8 mouse cellular contexts compared by ENCODE assay signal in genomic region chr10:84532911-84533882, GRCm38 (mm10). TPM values are rescaled to one million over a fixed set of nuclear protein-coding genes. Genes with fewer than 3 reads are reported as not detected.
A peak's percentile ranks its signal among the peaks of the same experiment; 100 is the strongest.
DNase-seq lines count a peak whose midpoint lies in the region; ATAC-seq lines count a peak whose summit lies in the region.

No protein-coding gene starts in this region.

- no peaks in the 10 kb centered on the region for H3K27me3 ChIP-seq in forebrain, embryonic 14.5 days (replicated peaks; ENCODE audit: control insufficient read depth, insufficient read depth, low read length)
- no peaks in the 10 kb centered on the region for H3K27me3 ChIP-seq in midbrain, embryonic 11.5 days (ENCODE audit: control insufficient read depth, insufficient read depth, low read length)
- no peaks in the 10 kb centered on the region for H3K27me3 ChIP-seq in stomach, embryonic 14.5 days (ENCODE audit: control insufficient read depth, insufficient read depth, low read length)

- H3K4me1 ChIP-seq in forebrain, embryonic 14.5 days (ENCODE audit: control insufficient read depth, insufficient read depth, low read length) = peaks cover 28% of the 10 kb centered on the region
- H3K4me1 ChIP-seq in midbrain, embryonic 11.5 days (ENCODE audit: control insufficient read depth, insufficient read depth, low read length) = peaks cover 28% of the 10 kb centered on the region
- peaks cover 24% of the 10 kb centered on the region; the same call in 1 of the 2 replicates for H3K4me1 ChIP-seq in stomach, embryonic 14.5 days (ENCODE audit: control insufficient read depth, insufficient read depth, low read length)

- WGBS in forebrain, embryonic 14.5 days = under 1% methylated on average over 55 of the region's 72 CpGs
- under 1% methylated on average over 70 of the region's 72 CpGs for WGBS in midbrain, embryonic 11.5 days
- WGBS in stomach, embryonic 14.5 days = 1% methylated on average over 36 of the region's 72 CpGs

- intact Hi-C loops in heart, postnatal 36 days (cut with DNase I) = loop anchor here (2.0 kb wide), 1 partner anchor 90 kb away; the partner anchor contains the start of gene Polr3b
- intact Hi-C loops in left cerebral cortex, postnatal 25 days (cut with DNase I) = loop anchor here (5.0 kb wide), 2 partner anchors 44 to 89 kb away; partner anchors contain the start of genes Polr3b and Tcp11l2

- ATAC-seq in frontal cortex, adult (ENCODE audit: low TSS enrichment) = peak; percentile 32; the same call in 1 of the 2 replicates
- ATAC-seq in forebrain, embryonic 14.5 days = peak; percentile 64
- ATAC-seq in midbrain, embryonic 11.5 days (ENCODE audit: low FRiP score) = peak; percentile 54
- peak; percentile 19 for ATAC-seq in stomach, embryonic 14.5 days (ENCODE audit: insufficient number of reproducible peaks, insufficient read depth, low FRiP score, low read depth)

- H3K4me3 ChIP-seq in forebrain, embryonic 14.5 days (ENCODE audit: low read depth, low read length) = peak overlapping the region; percentile 83
- peak overlapping the region; percentile 89 for H3K4me3 ChIP-seq in midbrain, embryonic 11.5 days (ENCODE audit: low read depth, low read length)
- peak overlapping the region; percentile 89 for H3K4me3 ChIP-seq in stomach, embryonic 14.5 days (ENCODE audit: low read depth, low read length)

- H3K36me3 ChIP-seq in forebrain, embryonic 14.5 days (ENCODE audit: control insufficient read depth, insufficient read depth, low read length) = peaks cover 13% of the 10 kb centered on the region
- H3K36me3 ChIP-seq in midbrain, embryonic 11.5 days (ENCODE audit: control insufficient read depth, insufficient read depth, low read length) = peaks cover 4% of the 10 kb centered on the region
- peaks cover 9% of the 10 kb centered on the region; the same call in 1 of the 2 replicates for H3K36me3 ChIP-seq in stomach, embryonic 14.5 days (ENCODE audit: control insufficient read depth, insufficient read depth, low read length)

- H3K9ac ChIP-seq in forebrain, embryonic 14.5 days (ENCODE audit: low read length) = peak overlapping the region; percentile 95
- H3K9ac ChIP-seq in midbrain, embryonic 11.5 days (ENCODE audit: low read length) = peak overlapping the region; percentile 98
- peak overlapping the region; percentile 94 for H3K9ac ChIP-seq in stomach, embryonic 14.5 days (replicated peaks; ENCODE audit: low read depth, low read length)

- H3K9me3 ChIP-seq in forebrain, embryonic 14.5 days (replicated peaks; ENCODE audit: control insufficient read depth, low read length) = no peaks in the 10 kb centered on the region
- H3K9me3 ChIP-seq in midbrain, embryonic 11.5 days (ENCODE audit: control insufficient read depth, low read length) = no peaks in the 10 kb centered on the region
- no peaks in the 10 kb centered on the region for H3K9me3 ChIP-seq in stomach, embryonic 14.5 days (ENCODE audit: control insufficient read depth, low read depth, low read length)

- H3K27ac ChIP-seq in forebrain, embryonic 14.5 days (ENCODE audit: low read depth, low read length) = peak overlapping the region; percentile 77
- peak overlapping the region; percentile 90 for H3K27ac ChIP-seq in midbrain, embryonic 11.5 days (ENCODE audit: low read depth, low read length)
- peak overlapping the region; percentile 85 for H3K27ac ChIP-seq in stomach, embryonic 14.5 days (ENCODE audit: low read length)

- no peak for DNase-seq in frontal cortex, postnatal 14 days (ENCODE audit: low spot score in 2 of 2)
- peak; percentile 79 for DNase-seq in cerebellum, adult 11-12 months
- peak; percentile 45 for DNase-seq in forebrain, embryonic 14.5 days (ENCODE audit: low spot score)
- peak; percentile 61 to 71 for DNase-seq in heart, postnatal 36 days
- peak; percentile 38 to 45 for DNase-seq in left cerebral cortex, postnatal 25 days (ENCODE audit: low spot score in 2 of 2)
- DNase-seq in midbrain, embryonic 11.5 days (ENCODE audit: low spot score, missing footprints) = peak; percentile 97

- peak overlapping the region; percentile 89 for H3K4me2 ChIP-seq in forebrain, embryonic 14.5 days (ENCODE audit: low read length)
- H3K4me2 ChIP-seq in midbrain, embryonic 11.5 days = peak overlapping the region; percentile 61
- H3K4me2 ChIP-seq in stomach, embryonic 14.5 days (replicated peaks; ENCODE audit: low read depth, low read length) = peak overlapping the region; percentile 58

RNA-seq across cellular contexts. Expression of gene Ckap4, which starts 0.7 kb away (rescaled TPM):
- 40.1 TPM in 2 replicates for polyA plus RNA-seq in forebrain, embryonic 14.5 days (2014; fragmentation: Nextera tagmentation; extraction: Ambion mirVana)
- 10 to 100 TPM; 28.4 to 32.0 TPM for total RNA-seq in heart, postnatal 36 days (2021)
- 10 to 100 TPM; 22.8 to 25.2 TPM for total RNA-seq in left cerebral cortex, postnatal 25 days (2021)
- polyA plus RNA-seq in midbrain, embryonic 11.5 days (2014; fragmentation: Nextera tagmentation; extraction: Ambion mirVana) = 83.6 and 89.2 TPM in 2 replicates
- 89.3 and 114 TPM in 2 replicates for polyA plus RNA-seq in stomach, embryonic 14.5 days (2014; fragmentation: Nextera tagmentation; extraction: Ambion mirVana)

RNA-seq across cellular contexts. Expression of gene Tcp11l2, which starts 43.2 kb away (rescaled TPM):
- 25.1 and 33.3 TPM in 2 replicates for polyA plus RNA-seq in forebrain, embryonic 14.5 days (2014; fragmentation: Nextera tagmentation; extraction: Ambion mirVana)
- total RNA-seq in heart, postnatal 36 days (2021) = 100 to 1,000 TPM; 131 to 192 TPM
- total RNA-seq in left cerebral cortex, postnatal 25 days (2021) = 10 to 100 TPM; 20.7 to 24.2 TPM
- polyA plus RNA-seq in midbrain, embryonic 11.5 days (2014; fragmentation: Nextera tagmentation; extraction: Ambion mirVana) = 9.4 and 10.7 TPM in 2 replicates
- 14.7 and 14.9 TPM in 2 replicates for polyA plus RNA-seq in stomach, embryonic 14.5 days (2014; fragmentation: Nextera tagmentation; extraction: Ambion mirVana)

Comparison
In these comparisons a context has a peak if more than half of its experiments do, and no peak if none do; other contexts are left out.
1. DNase-seq: peak in cerebellum, adult 11-12 months (single experiment), forebrain, embryonic 14.5 days (single experiment), heart, postnatal 36 days (2 of 2), left cerebral cortex, postnatal 25 days (2 of 2) and midbrain, embryonic 11.5 days (single experiment); none in frontal cortex, postnatal 14 days (0 of 2).
2. Peak in every context shown above with its lines, with median percentiles within 50 percentile points of each other: ATAC-seq, H3K27ac ChIP-seq, H3K4me2 ChIP-seq, H3K4me3 ChIP-seq and H3K9ac ChIP-seq.